In the genomic region with DNA sequence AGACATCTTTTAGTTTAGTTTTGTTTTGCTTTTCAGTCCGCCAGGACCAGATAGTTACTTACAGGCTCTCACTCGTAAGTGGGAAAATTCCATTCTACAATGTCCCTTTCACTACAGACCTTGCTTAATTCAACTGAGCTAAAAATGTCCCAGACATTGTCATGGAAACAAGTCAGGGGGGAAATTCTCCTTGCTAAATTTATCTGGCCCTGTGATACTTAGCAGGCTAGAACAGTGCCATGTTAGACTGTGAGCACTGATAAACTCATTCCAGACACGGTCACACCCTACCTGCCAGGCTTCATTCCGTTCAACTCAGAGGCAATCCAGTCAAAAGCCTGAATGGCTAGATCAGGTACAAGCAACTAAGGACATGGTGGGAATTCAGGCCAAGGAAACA, we compare ENCODE assay signal across 18 mouse cellular contexts.
DNase-seq lines count a peak whose midpoint lies in the region; ATAC-seq and TF ChIP-seq lines count a peak whose summit lies in the region.
"Had no signal": no experiment of that assay in that cellular context is flagged by ENCODE, and none has a peak within 500 bp of the region (broad histone marks: within the 10 kb centered on the region; RNA-seq: fewer than 3 reads in every experiment).

No protein-coding gene starts in this region.

- 44% methylated on average over 4 of the region's 4 CpGs for WGBS in lung, postnatal 0 days

- no peaks in the 10 kb centered on the region for H3K9me3 ChIP-seq in lung, postnatal 0 days (ENCODE audit: low read length)
- H3K9me3 ChIP-seq: embryonic facial prominence, embryonic 13.5 days; forebrain, embryonic 15.5 days; neural tube, embryonic 15.5 days had no signal

- DNase-seq in frontal cortex, postnatal 36 days (ENCODE audit: low spot score in 2 of 2) = peak; percentile 31 to 56
- DNase-seq in frontal cortex, postnatal 25 days (ENCODE audit: low spot score in 2 of 2) = no peak
- peak; percentile 12 for DNase-seq in lung, postnatal 0 days (ENCODE audit: low spot score)
- no peak for DNase-seq in lung, postnatal 14 days
- DNase-seq in heart, adult 8-10 months (ENCODE audit: low spot score) = peak; percentile 38
- DNase-seq in layer of hippocampus, adult 9-11 months = peak; percentile 70
- DNase-seq in embryo, embryonic 11 days = no peak
- DNase-seq: cerebellum, adult 9-10 months; kidney, adult 18-20 months; thymus, adult 18-20 months had no signal

- no peak overlapping the region for H3K4me3 ChIP-seq in lung, postnatal 0 days (ENCODE audit: low read depth, low read length)
- H3K4me3 ChIP-seq: embryonic facial prominence, embryonic 13.5 days; forebrain, embryonic 15.5 days; hindbrain, embryonic 10.5 days; liver, embryonic 15.5 days; midbrain, embryonic 13.5 days; neural tube, embryonic 15.5 days had no signal

- no peak overlapping the region for H3K27ac ChIP-seq in lung, postnatal 0 days (ENCODE audit: low read length)
- H3K27ac ChIP-seq: embryonic facial prominence, embryonic 13.5 days; forebrain, embryonic 15.5 days; hindbrain, embryonic 10.5 days; liver, embryonic 15.5 days; midbrain, embryonic 13.5 days had no signal

- H3K36me3 ChIP-seq in lung, postnatal 0 days (ENCODE audit: insufficient read depth, low read length) = no peaks in the 10 kb centered on the region
- H3K36me3 ChIP-seq: liver, embryonic 15.5 days had no signal

- H3K9ac ChIP-seq in lung, postnatal 0 days (replicated peaks; ENCODE audit: low read depth) = no peak overlapping the region
- H3K9ac ChIP-seq: embryonic facial prominence, embryonic 13.5 days; forebrain, embryonic 15.5 days; liver, embryonic 15.5 days; midbrain, embryonic 13.5 days; neural tube, embryonic 15.5 days had no signal

- no peak overlapping the region for H3K4me2 ChIP-seq in lung, postnatal 0 days (replicated peaks; ENCODE audit: low read depth, low read length)
- H3K4me2 ChIP-seq: embryonic facial prominence, embryonic 13.5 days; forebrain, embryonic 15.5 days; liver, embryonic 15.5 days; midbrain, embryonic 13.5 days; neural tube, embryonic 15.5 days had no signal

- H3K27me3 ChIP-seq in lung, postnatal 0 days (replicated peaks; ENCODE audit: insufficient read depth, low read length) = no peaks in the 10 kb centered on the region
- H3K27me3 ChIP-seq: embryonic facial prominence, embryonic 13.5 days; forebrain, embryonic 15.5 days; liver, embryonic 15.5 days; midbrain, embryonic 13.5 days; neural tube, embryonic 15.5 days; Patski had no signal

- no peak for TF ChIP-seq CTCF in lung, postnatal 0 days (IDR thresholded peaks at IDR 0.05)

- H3K4me1 ChIP-seq in lung, postnatal 0 days (ENCODE audit: insufficient read depth, low read depth, low read length) = no peaks in the 10 kb centered on the region
- H3K4me1 ChIP-seq: embryonic facial prominence, embryonic 13.5 days; forebrain, embryonic 15.5 days; hindbrain, embryonic 10.5 days; liver, embryonic 15.5 days; midbrain, embryonic 13.5 days; neural tube, embryonic 15.5 days had no signal

- 0 out of 2 replicates have a peak, but pooled peaks have one; percentile 22 for TF ChIP-seq EP300 in lung, postnatal 0 days (IDR thresholded peaks at IDR 0.05)

- peak; percentile 71 for ATAC-seq in lung, postnatal 0 days
- no peak for ATAC-seq in monocyte, adult 5-6 weeks (replicated peaks; ENCODE audit: insufficient number of reproducible peaks, low FRiP score, low TSS enrichment, poor library complexity, severe bottlenecking)
- ATAC-seq: forebrain, embryonic 15.5 days; midbrain, embryonic 13.5 days; Patski had no signal

Comparison
In these comparisons a context has a peak if more than half of its experiments do, and no peak if none do; other contexts are left out.
1. DNase-seq: peak in frontal cortex, postnatal 36 days (2 of 2), lung, postnatal 0 days (single experiment), heart, adult 8-10 months (single experiment) and layer of hippocampus, adult 9-11 months (single experiment); none in frontal cortex, postnatal 25 days (0 of 2), lung, postnatal 14 days (single experiment) and embryo, embryonic 11 days (single experiment).